Mouse (Mus musculus): ENCODE results near the gene Mrgbp.

Gene Mrgbp

DNA sequence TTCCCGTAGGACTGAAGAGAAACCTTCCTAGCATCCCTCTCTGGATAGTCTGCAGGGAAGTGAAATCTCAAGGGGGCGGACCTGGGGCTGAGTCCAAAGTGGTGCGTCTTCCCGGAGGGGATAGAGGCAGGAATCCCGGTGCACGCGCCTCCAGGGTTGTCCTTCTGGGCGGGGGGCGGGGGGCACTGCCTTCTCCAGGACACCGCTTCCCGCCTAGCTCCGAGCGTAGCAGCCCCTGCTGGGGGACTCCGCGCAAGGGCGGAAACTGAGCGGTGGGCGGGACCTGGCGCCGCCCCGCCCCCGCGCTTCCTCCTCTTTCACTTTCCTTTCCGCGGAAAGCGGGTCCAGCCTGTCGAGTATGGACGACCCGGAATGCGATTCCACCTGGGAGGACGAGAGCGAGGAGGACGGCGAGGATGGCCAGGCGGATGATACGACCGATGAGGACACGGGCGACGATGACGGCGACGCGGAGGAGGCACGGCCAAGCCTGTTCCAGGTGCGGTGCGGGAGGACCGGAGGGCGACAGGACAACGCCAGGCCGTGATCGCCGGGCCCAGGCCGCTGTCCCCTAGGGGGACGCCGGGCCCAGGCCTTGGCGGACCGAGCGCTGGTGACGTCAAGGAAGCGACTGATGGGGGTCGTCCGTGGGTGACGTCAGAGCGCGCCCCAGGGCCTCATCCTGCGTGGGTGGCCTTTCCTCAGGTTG is 8.2 kb downstream of the Mrgbp start, which contains the start of gene Ogfr:
TSS of gene Ogfr (plus strand) at position 123 of the 709 bp plus-strand sequence.
- DNase-seq: peak; percentile 92 to 93

DNA sequence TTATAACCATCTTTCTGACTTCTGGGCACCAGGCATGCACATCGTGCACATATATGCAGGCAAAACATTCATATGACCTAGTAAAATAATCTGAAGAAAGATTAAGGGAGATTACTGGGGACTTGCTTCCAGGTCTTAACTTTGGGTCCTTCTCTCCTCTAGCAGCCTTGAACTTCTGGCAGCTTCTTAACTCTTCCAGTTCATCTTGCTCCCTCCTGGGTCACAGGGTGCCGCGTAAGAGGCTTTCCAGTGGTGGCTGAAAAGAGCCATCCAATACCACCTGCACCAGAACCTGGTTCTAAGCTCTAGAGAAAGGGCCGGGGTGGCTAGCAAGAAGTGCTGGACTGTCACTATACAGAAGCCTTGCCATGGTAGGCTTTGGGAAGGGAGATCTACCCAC is 16.4 kb downstream of the Mrgbp start, which contains the start of gene Col9a3:
TSS of gene Col9a3 (plus strand) at position 301 of the 400 bp plus-strand sequence.
- no peak for DNase-seq

DNA sequence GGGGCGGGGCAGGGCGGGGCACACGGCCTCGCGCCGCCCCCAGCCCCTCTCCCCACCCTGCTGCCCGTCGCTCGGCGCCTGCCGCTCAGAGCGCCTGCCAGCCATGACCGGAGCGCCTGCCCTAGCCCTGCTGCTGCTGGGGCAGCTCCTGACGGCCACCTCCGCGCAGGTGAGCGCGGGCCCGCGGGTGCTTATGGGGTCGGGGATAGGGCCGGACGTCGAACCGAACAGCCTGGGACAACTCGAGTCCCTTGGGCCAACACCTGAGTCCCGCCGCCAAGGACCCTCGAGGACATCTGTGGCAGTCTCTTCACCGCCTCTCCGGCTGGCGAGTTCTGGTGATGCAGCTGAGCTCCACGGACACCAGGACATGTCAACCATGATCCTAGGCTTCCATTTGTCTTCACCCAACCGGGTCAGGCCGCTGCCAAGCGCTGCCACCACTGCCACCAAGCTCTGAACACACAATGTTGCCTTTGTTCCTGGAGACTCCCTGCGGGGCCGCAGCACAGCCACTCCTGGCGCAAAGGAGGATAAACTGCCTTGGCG is 17.1 kb downstream of the Mrgbp start:
- peak; percentile 74 to 78 for DNase-seq

DNA sequence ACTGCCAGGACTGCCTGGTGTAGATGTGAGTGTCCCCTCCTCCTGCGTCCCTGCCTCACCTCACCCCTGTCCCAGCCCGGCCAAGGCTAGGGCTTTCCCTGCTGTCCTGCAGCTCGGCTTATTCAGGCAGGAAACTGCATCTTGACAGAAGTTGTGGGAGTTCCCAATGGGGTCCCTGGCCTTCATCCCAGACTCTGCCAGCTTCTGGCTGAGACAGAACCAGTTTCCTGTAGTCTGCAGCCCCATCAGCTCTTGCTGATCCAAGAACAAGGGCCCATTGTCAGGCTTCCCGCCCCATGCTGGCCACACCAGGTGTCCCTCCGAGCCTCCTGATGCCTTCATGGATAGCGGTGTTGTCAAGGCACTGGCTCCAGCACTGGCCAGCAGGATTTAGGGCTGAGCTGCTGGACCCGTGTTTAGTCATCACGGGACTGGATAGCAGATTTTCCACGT is 19.5 kb downstream of the Mrgbp start:
- DNase-seq: peak; percentile 96 to 98

DNA sequence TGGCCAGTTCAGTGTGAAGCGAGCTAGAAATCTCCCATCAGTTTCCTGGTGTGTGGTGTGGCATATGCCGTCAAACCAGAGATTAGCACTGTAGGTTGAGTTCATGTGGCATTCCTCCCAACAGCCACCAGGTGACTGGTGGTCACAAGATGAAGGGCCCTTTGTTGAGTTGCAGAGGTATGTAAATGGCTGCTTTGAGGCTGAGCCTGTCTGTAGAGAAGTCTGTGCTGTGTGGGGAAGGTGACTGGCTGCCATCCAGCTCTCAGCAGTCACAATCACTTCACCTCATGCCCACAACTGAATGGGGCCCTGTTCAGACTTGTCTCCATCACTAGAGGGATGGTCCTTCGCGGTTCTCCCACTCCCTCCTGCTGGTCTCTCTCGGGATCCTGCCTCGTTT is 23.7 kb downstream of the Mrgbp start:
- peak in 1 of 2 experiments; percentile 46 for DNase-seq

DNA sequence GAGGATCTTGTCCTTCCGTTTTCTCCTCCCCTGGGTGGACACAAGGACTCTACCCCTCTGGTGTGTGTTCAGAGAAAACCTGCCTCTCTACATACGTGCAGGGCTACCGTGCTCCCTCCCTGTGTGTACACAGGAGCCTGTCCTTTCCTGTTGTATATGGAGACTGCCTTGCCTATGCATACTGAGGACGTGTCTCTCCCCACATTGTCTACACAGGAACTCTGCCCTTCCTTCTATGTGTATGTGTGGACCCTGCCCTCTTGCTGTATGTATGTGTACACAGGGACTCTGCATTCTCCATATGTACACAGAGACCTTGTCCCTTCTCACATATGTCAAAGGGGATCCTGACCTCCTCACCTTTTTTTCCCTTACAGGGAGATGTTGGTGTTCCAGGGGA is 29.2 kb downstream of the Mrgbp start:
- DNase-seq: no peak

DNA sequence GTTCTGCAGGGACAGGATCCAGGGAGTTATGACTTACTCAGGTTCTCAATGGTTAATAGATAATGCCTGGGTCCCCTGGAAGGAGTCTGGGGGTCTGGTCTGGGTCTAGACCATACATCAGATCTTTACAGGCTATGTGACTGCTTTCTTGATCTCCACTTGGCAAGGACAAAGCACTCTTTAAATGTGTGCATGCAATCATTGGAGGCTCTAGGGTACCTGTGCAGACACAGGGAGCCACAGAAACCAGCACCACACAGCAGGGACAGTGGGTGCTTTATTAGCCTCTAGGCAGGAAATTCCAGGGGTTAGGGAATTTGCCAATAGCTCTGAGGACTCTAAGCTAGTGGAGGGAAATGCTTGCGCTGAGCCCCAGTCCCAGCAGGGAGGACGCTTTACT is 30.8 kb downstream of the Mrgbp start:
- no peak for DNase-seq
